Mouse (Mus musculus) left cerebral cortex, adult 2 months (tissue): ENCODE measurements at regions not wholly inside any gene's neighbourhood (a gene's known extent, or its start where the extent isn't known, plus 50 kb on each side); places are given as distances from the start of the nearest gene placed in this dataset.

ENCODE experiments used
- DNase-seq, 2 experiments: peaks; one replicate each; pipeline ENCODE4 v3.0.0; 2021 to 2022; ENCODE audit warnings: low spot score in 2 of 2, mixed read lengths in 1 of 2; ENCODE audit errors: extremely low spot score in 1 of 2
- H3K27ac ChIP-seq: fragments of 200-600 bp; 2 replicates; pipeline ENCODE4 v1.8.1; 2022
- H3K4me3 ChIP-seq: fragments of 200-600 bp; 2 replicates; pipeline ENCODE4 v1.8.1; 2022
- CTCF ChIP-seq: fragments of 200-600 bp; IDR thresholded peaks from 2 replicates; pipeline ENCODE4 v1.8.1; 2022; ENCODE audit warnings: antibody characterized with exemption, mild to moderate bottlenecking, moderate library complexity
- intact Hi-C: fragments of 180-260 bp; cut with DNase I; formaldehyde crosslinking; loops from one replicate; pipeline ENCODE4 v1.15.1; 2025

DNA sequence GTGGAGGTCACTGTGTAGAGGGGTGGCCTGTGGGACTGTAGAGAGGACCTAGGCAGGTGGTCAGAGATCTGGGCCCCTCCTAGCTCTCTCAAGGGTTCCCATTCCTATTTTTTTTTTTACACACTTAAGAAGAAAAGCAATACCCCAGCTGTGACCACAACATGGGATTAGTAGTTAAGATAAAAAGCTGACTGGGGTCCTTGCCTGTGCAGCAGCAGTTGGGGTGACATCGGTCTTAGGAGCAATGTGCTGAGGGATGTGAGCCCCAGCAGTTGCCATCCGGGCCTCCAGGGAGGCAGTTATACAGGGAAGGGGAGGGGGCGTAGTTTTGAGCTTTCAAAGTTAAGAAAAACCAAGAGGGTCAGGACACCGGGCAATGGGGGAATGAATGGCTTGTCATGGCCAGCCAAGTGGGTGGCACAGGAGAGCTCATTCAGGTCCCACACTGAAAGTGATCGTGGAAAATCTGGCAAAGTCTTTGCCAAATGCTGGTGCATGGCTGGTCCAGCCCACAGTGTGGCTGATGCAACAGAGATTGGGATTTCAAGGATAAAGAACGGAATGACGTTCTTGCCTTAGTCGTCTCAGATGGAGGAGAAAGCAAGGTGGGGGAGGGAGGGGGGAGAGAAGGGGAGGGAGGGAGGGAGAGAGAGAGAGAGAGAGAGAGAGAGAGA is 118.2 kb upstream of the 1600014C23Rik start:
- no peak for TF ChIP-seq CTCF
- Histone ChIP-seq H3K27ac (no peak overlapping the region), H3K4me3 (no peak overlapping the region)
- no peak for DNase-seq
- intact Hi-C loops = no loop called here

DNA sequence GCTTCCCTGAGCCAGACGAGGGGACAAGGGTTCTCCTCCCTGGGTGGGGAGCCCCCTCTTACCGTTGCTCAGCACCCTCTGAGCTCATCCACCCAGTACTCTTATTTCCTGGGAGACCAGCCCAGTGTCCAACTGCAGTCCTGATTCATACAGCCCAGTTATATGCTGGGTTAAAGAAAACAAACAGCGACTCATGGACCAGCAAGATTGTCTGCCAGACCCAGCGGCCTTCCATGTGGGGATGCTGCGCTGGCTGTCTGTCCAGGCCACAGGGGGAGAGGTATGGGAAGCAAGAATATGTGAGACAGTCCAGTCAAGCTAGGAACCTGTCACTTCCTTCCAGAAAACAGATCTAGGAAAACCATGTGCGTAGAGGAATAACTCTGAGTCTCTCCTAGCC is 117.3 kb upstream of the 1600014C23Rik start:
- intact Hi-C loops = no loop called here
- DNase-seq = no peak
- no peak for TF ChIP-seq CTCF
- H3K4me3 ChIP-seq = no peak overlapping the region
- H3K27ac ChIP-seq = no peak overlapping the region

DNA sequence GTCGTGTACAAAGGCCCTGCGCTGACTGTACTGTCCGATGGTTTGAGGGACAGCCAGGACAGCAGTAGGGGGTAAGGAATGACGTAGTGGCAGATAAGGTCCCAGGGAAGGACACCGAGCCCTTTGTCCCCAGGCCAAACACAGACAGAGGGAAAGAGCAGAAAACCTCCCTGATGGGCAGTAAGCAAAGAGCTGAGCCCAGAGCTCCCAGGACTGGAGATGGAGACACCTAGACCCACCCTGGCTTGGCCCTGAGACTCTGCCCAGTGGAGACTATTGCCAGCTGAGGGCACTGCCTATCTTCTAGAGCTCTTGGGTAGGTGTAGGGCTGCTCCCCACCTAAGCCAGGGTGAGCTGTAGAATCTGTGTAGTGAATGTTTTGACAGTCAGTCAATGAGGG is 116.5 kb upstream of the 1600014C23Rik start:
- Histone ChIP-seq H3K4me3 (no peak overlapping the region), H3K27ac (no peak overlapping the region)
- no peak for TF ChIP-seq CTCF
- intact Hi-C loops = no loop called here
- DNase-seq = no peak

DNA sequence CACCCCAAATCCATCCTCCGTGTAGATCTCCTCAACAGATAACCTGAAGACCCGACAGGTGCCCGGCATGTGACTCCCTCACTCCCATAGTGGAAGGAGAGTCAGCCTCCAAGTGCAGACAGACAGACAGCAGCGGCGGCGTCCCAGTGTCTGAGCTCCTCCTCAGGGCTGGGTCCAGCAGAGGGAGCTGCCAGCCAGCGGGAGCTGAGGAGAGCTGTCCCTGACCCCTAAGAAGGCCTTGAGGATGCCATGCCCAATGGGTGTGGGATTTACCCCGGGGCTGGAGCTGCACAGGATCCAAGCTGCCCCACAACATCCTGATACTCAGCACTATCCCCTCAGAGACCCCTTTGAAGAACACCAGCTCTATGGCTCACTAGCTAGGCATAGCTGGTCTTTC is 115.0 kb upstream of the 1600014C23Rik start:
- intact Hi-C loops = loop anchor here (5.0 kb wide), 1 partner anchor 179 kb away; no protein-coding TSS in a partner anchor
- H3K4me3 ChIP-seq = no peak overlapping the region
- H3K27ac ChIP-seq = no peak overlapping the region
- peak; percentile 14 to 17 for DNase-seq
- peak; percentile 41 for TF ChIP-seq CTCF

DNA sequence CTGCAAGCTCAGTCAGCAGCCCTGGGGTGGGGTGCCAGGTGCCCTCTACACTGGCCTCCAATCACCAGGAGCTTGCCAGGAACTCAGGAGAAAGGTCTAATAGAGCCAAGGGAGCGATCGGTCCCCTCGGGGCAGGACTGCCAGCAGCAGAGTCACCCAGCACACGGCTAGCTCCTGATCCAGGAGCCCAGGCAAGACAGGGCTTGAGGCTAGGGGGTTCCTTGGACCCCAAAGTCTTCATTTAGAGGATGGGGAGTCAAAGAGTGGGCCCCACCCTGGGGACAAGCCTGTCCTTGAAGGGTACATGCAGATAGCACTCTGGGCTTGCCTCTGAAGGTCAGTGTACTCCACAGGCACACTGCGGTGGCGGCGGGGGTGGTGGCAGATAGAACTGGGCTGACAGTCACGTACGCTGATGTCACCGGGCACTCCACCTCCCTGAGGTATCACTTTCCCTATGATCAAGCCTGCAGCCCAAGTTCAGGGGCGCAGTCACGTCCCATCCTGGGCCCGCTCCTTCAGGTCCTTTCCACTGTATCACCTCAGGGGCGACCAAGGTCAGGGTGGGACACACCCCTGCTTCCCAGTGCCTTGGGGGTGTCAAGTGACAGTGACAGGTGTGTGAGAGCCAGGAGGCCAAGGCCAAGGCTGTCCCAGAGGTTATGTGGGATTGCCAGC is 114.2 kb upstream of the 1600014C23Rik start:
- Histone ChIP-seq H3K27ac (no peak overlapping the region), H3K4me3 (no peak overlapping the region)
- no peak for DNase-seq
- no peak for TF ChIP-seq CTCF
- intact Hi-C loops = loop anchor here (5.0 kb wide), 1 partner anchor 179 kb away; no protein-coding TSS in a partner anchor

DNA sequence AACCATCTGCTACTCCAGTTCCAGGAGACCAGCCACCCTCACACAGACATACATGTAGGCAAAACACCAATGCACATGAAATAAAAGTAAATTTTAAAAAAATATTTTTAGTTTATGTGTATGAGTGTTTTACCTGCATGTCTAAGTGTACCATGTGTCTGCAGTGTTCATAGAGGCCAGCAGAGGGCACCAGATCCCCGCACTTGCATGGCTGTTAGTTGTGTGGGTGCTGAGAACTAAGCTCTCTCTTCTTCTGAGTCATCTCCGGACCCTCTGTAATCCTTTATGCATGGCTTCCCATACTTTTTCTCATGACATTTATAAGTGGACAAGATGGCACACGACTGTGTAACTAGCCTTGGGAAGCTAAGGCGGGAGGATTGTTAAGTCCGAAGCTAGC is 112.2 kb upstream of the 1600014C23Rik start:
- intact Hi-C loops = loop anchor here (5.0 kb wide), 1 partner anchor 181 kb away; no protein-coding TSS in a partner anchor

DNA sequence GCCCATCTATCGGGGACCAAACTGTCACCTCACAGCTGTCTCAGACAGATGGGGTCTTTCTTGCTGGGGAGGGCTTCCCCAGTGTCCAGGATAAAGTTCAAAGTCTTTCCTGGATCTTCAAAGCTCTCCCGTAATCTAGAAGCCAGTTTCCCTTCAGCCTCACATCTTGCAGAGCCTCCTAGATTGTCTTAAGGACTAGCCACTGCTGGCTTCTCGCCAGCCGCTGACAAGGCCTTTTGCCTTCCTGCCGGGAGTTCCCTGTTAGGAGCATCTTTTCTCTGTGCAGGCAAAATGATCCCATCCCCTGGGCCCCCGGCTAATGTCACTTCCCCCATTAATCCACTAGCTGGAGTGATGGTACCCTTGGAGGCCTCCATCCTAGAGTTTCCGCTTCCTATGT is 103.1 kb upstream of the 1600014C23Rik start:
- Histone ChIP-seq H3K4me3 (no peak overlapping the region), H3K27ac (no peak overlapping the region)
- intact Hi-C loops = no loop called here
- no peak for TF ChIP-seq CTCF
- DNase-seq = no peak

More for the DNA sequence above, 112.2 kb upstream of the 1600014C23Rik start:
- Histone ChIP-seq H3K27ac (no peak overlapping the region), H3K4me3 (no peak overlapping the region)
- DNase-seq = no peak
- peak; percentile 22 for TF ChIP-seq CTCF

DNA sequence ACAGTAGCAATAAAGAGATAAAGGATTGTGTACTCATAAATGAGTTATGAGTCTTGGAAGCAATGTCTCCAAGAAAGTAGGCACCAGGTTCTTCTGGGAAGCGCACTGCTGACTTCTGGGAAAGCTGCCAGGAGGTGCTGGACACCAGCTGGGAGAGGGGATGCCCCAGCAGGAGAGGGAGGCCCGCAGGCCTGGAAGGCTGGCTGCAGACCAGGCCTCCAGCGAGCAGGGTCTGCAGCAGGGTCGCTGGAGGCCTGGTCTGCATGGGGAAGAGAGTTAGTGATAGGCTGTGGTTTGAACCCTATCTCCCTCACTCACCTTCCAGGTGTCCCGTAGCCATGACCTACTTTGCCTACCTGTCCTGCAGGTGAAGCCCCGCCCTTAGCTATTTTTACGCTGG is 102.6 kb upstream of the 1600014C23Rik start:
- no peak for DNase-seq
- TF ChIP-seq CTCF = no peak
- intact Hi-C loops = no loop called here
- no peak overlapping the region for H3K27ac ChIP-seq
- H3K4me3 ChIP-seq = no peak overlapping the region

DNA sequence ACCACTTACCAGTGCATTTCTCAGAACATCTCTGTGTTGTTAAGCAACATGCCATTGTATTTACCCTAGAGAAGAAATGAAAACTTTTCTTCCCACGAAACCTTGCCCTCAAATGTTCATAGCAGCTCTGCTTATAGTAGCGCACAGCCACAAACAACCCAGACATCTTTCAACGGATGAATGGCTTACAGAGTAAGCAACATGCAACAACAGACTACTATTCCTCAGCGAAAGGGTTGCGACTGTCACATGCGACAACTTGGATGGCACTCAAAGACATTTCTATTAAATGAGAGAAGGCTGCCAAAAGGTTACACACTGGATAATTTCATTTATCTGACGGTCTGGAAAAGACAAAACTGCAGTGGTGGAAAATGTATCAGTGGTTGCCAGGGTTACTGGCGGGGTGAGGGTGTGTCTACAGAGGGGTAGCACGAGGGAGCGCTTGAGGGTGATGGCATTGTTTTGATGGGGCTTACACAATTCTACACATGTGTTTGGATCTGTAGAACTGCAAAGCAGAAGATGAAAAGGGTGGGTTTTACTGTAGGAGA is 101.0 kb upstream of the 1600014C23Rik start:
- TF ChIP-seq CTCF = no peak
- intact Hi-C loops = no loop called here
- H3K4me3 ChIP-seq = no peak overlapping the region
- no peak overlapping the region for H3K27ac ChIP-seq
- DNase-seq = no peak

DNA sequence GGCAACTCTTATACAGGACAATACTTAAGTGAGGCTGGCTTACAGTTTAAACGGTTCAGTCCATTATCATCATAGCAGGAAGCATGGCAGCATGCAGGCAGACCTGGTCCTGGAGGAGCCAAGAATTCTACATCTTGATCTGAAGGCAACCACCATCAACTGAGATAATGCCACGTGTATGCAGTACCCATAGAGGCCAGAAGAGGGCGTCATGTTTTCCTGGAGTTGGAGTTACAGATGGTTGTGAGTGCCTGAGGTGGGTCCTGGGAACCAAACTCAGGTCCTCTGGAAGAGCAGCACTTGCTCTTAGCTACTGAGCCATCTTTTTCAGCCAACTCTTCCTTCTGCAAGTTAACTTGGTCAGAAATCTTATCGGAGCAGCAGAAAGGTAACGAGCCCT is 96.7 kb upstream of the 1600014C23Rik start:
- intact Hi-C loops = no loop called here
- DNase-seq = no peak
- no peak overlapping the region for H3K27ac ChIP-seq
- no peak; the same call in 1 of the 2 replicates for TF ChIP-seq CTCF
- no peak overlapping the region for H3K4me3 ChIP-seq

DNA sequence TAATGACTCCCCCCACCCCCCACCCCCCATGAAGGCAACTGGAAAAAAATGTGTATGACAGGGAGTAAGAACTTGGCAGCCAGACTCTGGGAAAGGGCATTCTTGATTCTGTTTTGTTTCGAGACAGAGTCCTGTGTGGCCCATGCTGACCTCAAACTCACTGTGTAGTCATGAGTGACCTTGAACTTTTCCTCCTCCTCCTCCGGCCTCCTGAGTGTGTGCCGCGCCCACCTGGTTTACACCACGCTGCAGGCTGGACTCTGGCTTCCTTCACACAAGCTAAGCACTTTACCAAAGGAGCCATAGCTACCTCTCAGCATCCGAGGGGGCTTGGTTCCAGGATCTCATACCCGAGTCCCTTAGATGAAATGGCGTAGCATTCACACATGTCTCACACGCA is 95.9 kb upstream of the 1600014C23Rik start:
- H3K4me3 ChIP-seq = no peak overlapping the region
- no peak for DNase-seq
- no peak overlapping the region for H3K27ac ChIP-seq
- intact Hi-C loops = no loop called here
- no peak for TF ChIP-seq CTCF

DNA sequence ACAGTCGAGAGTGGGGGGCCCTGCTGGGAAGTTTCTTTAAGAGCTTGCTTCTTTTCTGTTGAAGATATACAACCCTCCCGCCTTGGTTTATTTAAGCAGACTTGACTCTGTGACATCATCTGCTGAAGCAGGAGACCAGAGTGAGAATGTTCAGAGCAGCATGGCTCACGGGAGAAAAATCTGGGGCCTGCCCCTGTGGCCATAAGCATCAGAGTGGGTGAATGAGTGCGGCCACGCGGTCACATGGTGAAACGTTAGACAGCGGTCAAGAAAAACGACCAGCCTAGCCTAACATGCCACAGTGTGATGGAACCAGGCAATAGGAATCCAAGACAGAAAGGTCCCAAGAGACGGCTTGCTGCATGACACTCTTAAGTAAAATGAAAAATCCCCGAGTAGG is 95.2 kb upstream of the 1600014C23Rik start:
- no peak for TF ChIP-seq CTCF
- intact Hi-C loops = no loop called here

More for the DNA sequence above, 95.2 kb upstream of the 1600014C23Rik start:
- Histone ChIP-seq H3K4me3 (no peak overlapping the region), H3K27ac (no peak overlapping the region)
- DNase-seq = no peak
